Mouse (Mus musculus): ENCODE results near the gene Gjd3.

GRCm38 (mm10) chr11:98997659-98998058, 14.8 kb upstream of the Gjd3 start:
- TF ChIP-seq CTCF (IDR thresholded peaks at IDR 0.05; ENCODE audit: extremely low read depth, insufficient read depth, insufficient read length, insufficient replicate concordance) (no peak), POLR2A (IDR thresholded peaks at IDR 0.05; ENCODE audit: low read depth, low read length) (no peak)

Data from spleen, adult 2 months (tissue).